Mouse (Mus musculus) left cerebral cortex, postnatal 36 days (tissue): ENCODE measurements around the gene Fam213a. TPM values are rescaled to one million over a fixed set of nuclear protein-coding genes. Genes with fewer than 3 reads are reported as not detected.

Source experiments
- DNase-seq, 2 experiments: peaks; one replicate each; pipeline ENCODE4 v3.0.0; 2021 to 2022; ENCODE audit warnings: low spot score in 2 of 2, mixed read lengths in 1 of 2
- intact Hi-C: fragments of 180-260 bp; cut with DNase I; formaldehyde crosslinking; loops from one replicate; pipeline ENCODE4 v1.15.1; 2025
- total RNA-seq, 2 experiments: library from RNA; stranded (reverse); gene quantifications; 2 replicates each; pipeline ENCODE4 v1.2.3; 2021

Gene Fam213a
- total RNA-seq, 2 experiments from 2014 or later = 118 to 125 TPM

GRCm38 (mm10) chr14:41006899-41007298 is 6.7 kb downstream of the Fam213a start:
- intact Hi-C loops = no loop called here
- peak in 1 of 2 experiments; percentile 9 for DNase-seq

- DNase-seq = no peak
- intact Hi-C loops = no loop called here
These were observed 7.3 kb downstream of the Fam213a start for GRCm38 (mm10) chr14:41006263-41006662.

GRCm38 (mm10) chr14:41005716-41006115 is 7.9 kb downstream of the Fam213a start:
- no peak for DNase-seq
- intact Hi-C loops = no loop called here

- intact Hi-C loops = no loop called here
- no peak for DNase-seq
These were observed 9.1 kb downstream of the Fam213a start for GRCm38 (mm10) chr14:41004201-41005141.

- intact Hi-C loops = no loop called here
- DNase-seq = no peak
These were observed 12.0 kb downstream of the Fam213a start for GRCm38 (mm10) chr14:41001576-41001975.

- intact Hi-C loops = no loop called here
- no peak for DNase-seq
These were observed 12.8 kb downstream of the Fam213a start for GRCm38 (mm10) chr14:41000801-41001200.

GRCm38 (mm10) chr14:40999904-41000645 is 13.5 kb downstream of the Fam213a start:
- intact Hi-C loops = no loop called here
- no peak for DNase-seq

GRCm38 (mm10) chr14:40996171-40996570 is 17.4 kb downstream of the Fam213a start:
- intact Hi-C loops = no loop called here
- no peak for DNase-seq

- intact Hi-C loops = no loop called here
- DNase-seq = no peak
These were observed 21.1 kb downstream of the Fam213a start for GRCm38 (mm10) chr14:40992464-40992863.

- DNase-seq = no peak
- intact Hi-C loops = no loop called here
These were observed 24.8 kb downstream of the Fam213a start for GRCm38 (mm10) chr14:40988780-40989179.

- no peak for DNase-seq
- intact Hi-C loops = no loop called here
These were observed 26.4 kb downstream of the Fam213a start for GRCm38 (mm10) chr14:40987184-40987583.

GRCm38 (mm10) chr14:40985635-40986034 is 28.0 kb downstream of the Fam213a start:
- intact Hi-C loops = no loop called here
- DNase-seq = no peak

GRCm38 (mm10) chr14:40979723-40980122 is 33.9 kb downstream of the Fam213a start:
- DNase-seq = no peak
- intact Hi-C loops = loop anchor here (2.0 kb wide), 1 partner anchor 55 kb away; no protein-coding TSS in a partner anchor

GRCm38 (mm10) chr14:40979002-40979401 is 34.6 kb downstream of the Fam213a start:
- no peak for DNase-seq
- intact Hi-C loops = loop anchor here (2.0 kb wide), 1 partner anchor 56 kb away; no protein-coding TSS in a partner anchor

- DNase-seq = peak; percentile 56 to 70
- intact Hi-C loops = loop anchor here (1.0 kb wide), 1 partner anchor 58 kb away; no protein-coding TSS in a partner anchor
These were observed 38.4 kb downstream of the Fam213a start for GRCm38 (mm10) chr14:40975127-40975721.

- intact Hi-C loops = loop anchor here (5.0 kb wide), 1 partner anchor 44 kb away; the partner anchor contains the start of gene Fam213a
- DNase-seq = no peak
These were observed 45.5 kb downstream of the Fam213a start for GRCm38 (mm10) chr14:40968051-40968450.

GRCm38 (mm10) chr14:40967598-40967900 is 46.0 kb downstream of the Fam213a start:
- intact Hi-C loops = loop anchor here (5.0 kb wide), 1 partner anchor 45 kb away; the partner anchor contains the start of gene Fam213a
- DNase-seq = no peak

- DNase-seq = peak; percentile 93 to 95
- intact Hi-C loops = loop anchor here (5.0 kb wide), 1 partner anchor 45 kb away; the partner anchor contains the start of gene Fam213a
These were observed 46.6 kb downstream of the Fam213a start for GRCm38 (mm10) chr14:40966862-40967597.

GRCm38 (mm10) chr14:40966392-40966861 is 47.2 kb downstream of the Fam213a start, which contains the start of gene Tspan14:
Gene Tspan14, minus strand, starts transcription at chr14:40966807.
- no peak for DNase-seq
- intact Hi-C loops = loop anchor here (5.0 kb wide), 1 partner anchor 46 kb away; the partner anchor contains the start of gene Fam213a
